Mouse (Mus musculus): ENCODE results near the gene Pik3c2b.

Gene Pik3c2b

DNA sequence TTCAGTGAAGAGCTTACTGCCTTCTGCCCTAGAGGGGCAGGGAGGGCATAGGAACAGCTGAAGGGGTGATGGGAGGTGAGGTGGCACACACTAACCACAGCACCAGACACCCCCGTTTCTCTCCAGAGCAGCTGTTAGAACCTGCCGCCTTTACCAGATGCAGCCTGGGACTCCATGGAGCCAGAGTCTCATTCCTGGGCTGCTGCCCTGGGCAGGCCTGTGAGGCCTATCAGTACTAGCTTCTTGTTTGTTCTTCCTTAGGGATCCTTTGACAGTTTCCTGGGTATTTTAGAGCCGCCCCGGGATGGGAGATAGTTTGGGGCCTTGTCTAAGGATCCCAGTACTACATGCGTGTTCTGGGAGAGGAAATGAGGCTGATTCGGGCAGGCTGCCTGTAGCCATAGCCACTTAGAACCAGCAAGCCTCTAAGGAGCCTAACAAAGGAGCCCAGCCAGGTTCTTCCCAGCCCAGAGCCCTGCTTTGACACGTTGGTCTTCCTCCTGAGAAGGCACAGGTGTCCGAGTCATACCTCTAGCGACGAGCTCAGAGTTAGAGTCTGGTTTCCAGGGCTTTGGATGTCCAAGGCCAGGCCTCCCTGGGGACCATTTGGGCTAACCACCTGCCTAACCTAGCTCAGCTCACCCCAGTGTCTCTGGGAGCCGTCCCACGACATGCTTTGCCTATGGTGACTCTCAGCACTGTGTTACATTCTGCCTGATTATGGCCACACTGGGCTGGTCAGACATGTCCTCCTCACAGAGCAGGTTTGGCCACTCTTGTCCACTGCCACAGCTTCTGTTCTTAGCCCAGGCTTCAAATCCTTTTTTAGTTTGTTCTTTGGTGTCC is 24.0 kb downstream of the Pik3c2b start:
- in situ Hi-C loops (cut with MboI; ENCODE audit: low sequenced_read_pairs) = no loop called here

DNA sequence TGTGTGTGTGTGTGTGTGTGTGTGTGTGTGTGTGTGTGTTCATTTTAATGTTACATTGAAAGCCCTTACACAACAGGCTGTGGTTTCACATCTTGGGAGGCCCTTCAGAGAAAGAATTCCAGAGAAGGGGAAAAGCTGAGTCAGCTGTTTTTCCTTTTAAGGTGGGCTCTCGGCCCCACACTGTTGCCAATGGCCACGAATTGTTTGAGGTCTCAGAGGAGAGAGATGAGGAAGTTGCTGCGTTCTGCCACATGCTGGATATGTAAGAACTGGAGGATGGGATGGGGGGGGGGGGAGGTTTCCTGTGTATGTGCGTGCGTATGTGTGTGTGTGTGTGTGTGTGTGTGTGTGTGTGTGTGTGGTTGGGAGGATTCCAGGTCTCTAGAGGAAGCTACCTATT is 24.7 kb downstream of the Pik3c2b start:
- in situ Hi-C loops (cut with MboI; ENCODE audit: low sequenced_read_pairs) = no loop called here

DNA sequence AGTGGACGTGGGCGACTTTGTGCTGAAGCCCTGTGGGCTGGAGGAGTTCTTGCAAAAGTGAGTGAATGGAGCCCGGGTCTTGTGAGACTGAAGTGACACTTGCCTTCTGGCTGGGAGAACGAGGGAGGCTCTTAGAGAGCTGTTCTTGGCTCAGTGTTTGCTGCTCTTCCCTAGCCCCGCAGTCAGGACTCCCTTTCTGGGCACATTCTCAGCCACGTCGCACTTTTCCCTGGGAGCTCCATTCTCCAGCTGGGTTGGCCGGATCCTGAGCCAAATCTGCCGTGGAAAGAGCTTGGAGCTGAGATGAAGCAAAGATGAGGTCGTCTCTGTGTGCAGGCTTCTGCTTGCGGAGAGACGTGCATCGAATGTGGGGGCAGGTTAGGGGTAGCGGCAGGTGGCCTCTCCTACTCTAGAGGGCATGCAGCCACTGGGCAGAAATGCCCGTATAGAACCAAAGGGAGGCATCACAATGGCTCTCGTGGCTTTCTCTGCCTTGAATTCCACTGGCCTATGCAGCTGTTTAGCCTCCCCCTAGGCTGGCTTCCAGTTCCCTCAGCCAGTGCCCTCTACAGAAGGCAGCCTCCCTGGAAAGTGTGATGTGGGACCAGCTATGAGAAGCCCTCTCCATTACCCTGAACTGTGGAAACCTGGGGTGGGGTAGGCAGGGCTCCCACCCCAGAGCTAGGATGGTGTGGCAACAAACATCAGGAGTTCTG is 26.4 kb downstream of the Pik3c2b start:
- in situ Hi-C loops (cut with MboI; ENCODE audit: low sequenced_read_pairs) = no loop called here

DNA sequence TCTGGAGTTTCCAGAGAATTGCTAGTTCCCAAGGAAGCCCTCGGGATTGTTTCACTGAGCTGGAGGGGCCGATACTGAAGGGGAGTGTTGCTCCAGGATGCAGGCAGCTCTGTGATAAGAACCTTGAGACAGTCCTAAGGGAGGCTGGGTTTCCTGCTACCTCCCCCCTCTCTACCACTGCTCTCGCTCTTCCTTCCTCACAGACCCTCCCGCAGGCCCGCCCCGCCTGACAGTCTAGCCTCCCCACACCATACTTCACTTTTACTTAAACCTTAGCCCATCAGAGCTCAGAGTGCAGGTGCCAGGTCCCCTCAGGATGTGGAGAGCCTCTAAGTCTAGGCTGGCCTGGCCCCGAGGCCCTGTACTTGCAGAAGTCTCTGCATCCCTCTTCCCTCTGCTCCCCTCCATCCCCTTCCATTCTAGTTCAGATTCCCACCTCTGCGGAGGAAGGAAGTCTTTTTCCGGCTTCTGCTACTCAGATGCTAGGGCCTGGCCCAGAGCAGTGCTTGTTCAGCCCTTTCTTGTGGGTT is 27.9 kb downstream of the Pik3c2b start:
- in situ Hi-C loops (cut with MboI; ENCODE audit: low sequenced_read_pairs) = no loop called here

GRCm38 (mm10) chr1:133074541-133074940 is 29.1 kb downstream of the Pik3c2b start:
- in situ Hi-C loops (cut with MboI; ENCODE audit: low sequenced_read_pairs) = no loop called here

DNA sequence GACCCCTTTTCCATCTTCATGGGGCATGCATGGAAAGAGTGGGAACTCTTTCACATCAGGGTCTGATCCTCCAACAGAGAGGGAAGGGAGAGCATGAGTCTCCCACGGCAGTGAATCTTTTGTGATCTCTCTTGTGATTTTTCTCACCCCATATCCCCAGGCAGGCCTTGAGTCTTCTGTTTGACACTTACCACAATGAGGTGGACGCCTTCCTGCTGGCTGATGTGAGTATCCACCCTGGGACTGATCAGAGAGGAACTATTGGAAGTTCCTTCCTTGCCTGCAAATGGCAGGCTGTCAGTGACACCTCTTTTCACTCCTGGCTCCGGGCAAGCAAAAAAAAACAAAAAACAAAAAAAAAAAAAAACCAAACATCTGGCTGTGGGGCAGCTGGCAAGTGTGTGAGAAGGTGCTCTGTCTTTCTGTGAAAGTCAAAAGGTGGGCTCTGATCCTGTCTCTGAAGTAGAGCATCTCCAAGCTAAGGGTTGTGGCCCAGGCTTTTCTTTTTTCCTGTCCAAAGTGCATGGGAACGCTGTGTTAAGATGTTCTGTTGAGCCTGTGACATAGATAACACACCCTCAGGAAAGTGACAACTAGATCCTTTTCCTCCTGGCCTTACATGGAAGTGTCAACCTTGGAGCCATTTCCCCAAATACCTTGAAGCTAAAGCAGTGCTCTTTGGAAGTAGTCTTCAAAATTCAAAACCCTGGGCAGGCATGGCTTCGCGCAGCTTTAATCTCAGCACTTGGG is 30.4 kb downstream of the Pik3c2b start:
- in situ Hi-C loops (cut with MboI; ENCODE audit: low sequenced_read_pairs) = no loop called here

GRCm38 (mm10) chr1:133076681-133077514 is 31.4 kb downstream of the Pik3c2b start:
- in situ Hi-C loops (cut with MboI; ENCODE audit: low sequenced_read_pairs) = no loop called here

- in situ Hi-C loops (cut with MboI; ENCODE audit: low sequenced_read_pairs) = no loop called here
Measured at GRCm38 (mm10) chr1:133077606-133078337, 32.3 kb downstream of the Pik3c2b start.

- in situ Hi-C loops (cut with MboI; ENCODE audit: low sequenced_read_pairs) = no loop called here
Measured at GRCm38 (mm10) chr1:133078338-133078727, 32.9 kb downstream of the Pik3c2b start.

GRCm38 (mm10) chr1:133079509-133079908 is 34.0 kb downstream of the Pik3c2b start:
- in situ Hi-C loops (cut with MboI; ENCODE audit: low sequenced_read_pairs) = no loop called here

DNA sequence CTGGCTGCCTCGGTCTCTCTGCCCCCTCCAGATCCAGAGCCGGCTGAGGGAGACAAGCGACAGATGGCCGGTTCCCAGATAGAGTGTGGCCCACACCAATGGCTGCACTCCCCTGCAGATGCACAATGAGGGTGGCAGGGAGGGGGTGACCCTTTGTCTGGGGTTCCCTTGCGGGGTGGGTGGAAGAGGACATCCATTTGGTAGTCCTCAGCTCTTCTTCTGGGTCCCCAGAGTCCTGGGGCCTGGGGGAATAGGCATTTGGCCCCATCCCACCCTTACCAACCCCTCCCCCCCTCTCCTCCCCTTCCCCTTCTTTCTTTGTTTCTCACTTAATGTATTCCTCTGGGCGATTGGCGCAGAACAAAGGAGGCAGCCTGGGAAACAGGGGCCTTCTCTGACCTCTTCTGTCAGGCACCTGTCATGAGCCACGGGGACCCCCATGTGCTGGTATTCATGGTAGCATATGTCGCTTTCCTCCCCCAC is 34.7 kb downstream of the Pik3c2b start:
- in situ Hi-C loops (cut with MboI; ENCODE audit: low sequenced_read_pairs) = no loop called here

DNA sequence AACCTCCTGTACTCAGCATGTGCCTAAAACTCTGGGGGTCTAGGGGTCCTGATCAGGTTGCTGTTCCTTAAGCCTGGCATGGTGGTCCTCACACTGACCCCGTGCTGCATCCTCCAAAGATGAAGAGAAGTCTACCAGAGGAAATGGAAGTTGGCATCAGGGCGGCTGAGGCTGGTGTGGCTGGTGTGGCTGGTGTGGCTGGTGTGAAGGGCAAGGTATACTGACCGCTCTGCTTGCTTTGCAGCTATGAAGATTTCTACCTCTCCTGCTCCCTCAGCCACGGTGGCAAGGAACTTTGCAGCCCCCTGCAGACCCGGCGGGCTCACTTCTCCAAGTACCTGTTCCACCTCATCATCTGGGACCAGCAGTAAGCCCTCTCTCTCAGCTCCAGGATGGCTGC is 35.2 kb downstream of the Pik3c2b start:
- in situ Hi-C loops (cut with MboI; ENCODE audit: low sequenced_read_pairs) = no loop called here

GRCm38 (mm10) chr1:133083003-133083546 is 37.6 kb downstream of the Pik3c2b start:
- in situ Hi-C loops (cut with MboI; ENCODE audit: low sequenced_read_pairs) = no loop called here

DNA sequence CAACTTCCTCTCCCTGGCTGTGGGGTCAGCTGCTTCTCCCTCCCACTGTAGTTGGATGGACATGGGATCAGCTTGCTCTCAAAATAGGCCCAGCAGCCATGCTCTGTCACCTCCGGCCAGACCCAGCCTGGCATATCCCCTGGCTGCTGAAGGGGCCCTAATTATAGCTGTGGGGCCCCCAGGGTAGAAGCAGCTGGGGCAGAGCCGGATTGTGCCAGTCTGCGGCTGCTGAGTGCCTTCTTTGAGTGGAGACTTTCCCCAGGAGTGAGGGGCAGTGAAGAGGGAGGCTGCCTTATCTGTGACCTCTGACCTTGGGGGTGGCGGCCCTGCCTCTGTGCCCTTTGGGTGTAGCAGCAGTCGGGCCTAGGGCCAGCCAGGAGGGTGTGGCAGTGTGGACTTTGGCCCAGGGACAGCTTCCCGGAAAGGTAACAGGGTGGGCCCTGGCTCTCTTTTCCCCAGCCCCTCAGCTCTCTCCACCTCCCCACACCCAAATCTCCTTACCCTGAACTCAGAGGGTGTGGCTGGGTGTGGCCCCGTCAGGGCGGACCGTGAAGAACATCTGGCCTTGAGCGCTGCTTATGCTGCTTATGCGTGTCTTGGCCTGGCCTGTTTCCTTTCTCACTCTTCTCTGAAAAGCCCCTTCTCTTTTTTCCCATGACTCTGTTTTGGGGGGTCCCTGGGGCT is 38.6 kb downstream of the Pik3c2b start:
- in situ Hi-C loops (cut with MboI; ENCODE audit: low sequenced_read_pairs) = no loop called here

DNA sequence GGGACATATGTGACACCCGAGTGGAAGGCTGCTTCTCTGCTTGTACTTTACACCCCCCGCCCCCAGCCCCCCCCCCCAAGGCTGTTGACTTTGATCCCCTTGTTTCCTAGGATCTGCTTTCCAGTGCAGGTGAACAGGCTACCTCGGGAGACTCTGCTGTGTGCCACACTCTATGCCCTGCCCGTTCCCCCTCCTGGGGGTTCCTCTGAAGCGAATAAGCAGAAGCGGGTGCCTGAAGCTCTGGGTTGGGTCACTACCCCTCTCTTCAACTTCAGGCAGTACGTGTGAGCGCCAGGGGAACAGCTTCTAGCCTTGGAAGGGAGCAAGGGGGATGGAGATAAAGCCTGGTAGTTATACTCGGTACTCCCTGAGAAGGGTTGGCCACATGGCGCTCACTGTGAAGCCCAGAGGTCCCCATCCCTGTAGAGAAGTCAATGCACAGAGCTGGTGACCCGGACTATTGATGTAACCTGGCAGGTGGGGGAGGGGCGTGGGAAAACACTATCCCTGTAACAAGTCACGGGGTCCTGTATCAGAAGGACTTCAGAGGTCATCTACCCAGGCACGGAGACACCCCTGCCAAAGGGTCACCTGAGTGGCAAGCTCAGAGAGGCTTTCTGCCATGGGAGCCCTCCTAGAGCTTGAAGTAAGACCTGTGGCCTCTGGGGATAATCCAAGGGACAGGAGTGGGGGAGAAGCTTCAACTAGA is 39.4 kb downstream of the Pik3c2b start:
- in situ Hi-C loops (cut with MboI; ENCODE audit: low sequenced_read_pairs) = loop anchor here (5.0 kb wide), 1 partner anchor 43 kb away; no protein-coding TSS in a partner anchor

DNA sequence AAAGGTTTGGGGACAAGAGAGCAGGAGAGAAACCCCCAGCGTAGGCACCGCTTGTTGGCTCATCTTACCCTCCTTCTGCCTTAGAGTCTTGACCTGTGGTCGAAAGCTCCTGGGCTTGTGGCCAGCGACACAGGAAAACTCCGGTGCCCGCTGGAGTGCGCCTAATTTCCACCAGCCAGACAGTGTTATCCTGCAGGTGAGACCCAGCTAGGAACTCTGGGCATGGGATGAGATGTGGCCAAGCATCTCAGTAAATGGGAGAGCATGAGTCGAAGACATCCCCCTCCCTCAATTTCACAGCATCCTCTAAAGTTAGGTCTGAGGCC is 39.9 kb downstream of the Pik3c2b start:
- in situ Hi-C loops (cut with MboI; ENCODE audit: low sequenced_read_pairs) = loop anchor here (5.0 kb wide), 1 partner anchor 43 kb away; no protein-coding TSS in a partner anchor

DNA sequence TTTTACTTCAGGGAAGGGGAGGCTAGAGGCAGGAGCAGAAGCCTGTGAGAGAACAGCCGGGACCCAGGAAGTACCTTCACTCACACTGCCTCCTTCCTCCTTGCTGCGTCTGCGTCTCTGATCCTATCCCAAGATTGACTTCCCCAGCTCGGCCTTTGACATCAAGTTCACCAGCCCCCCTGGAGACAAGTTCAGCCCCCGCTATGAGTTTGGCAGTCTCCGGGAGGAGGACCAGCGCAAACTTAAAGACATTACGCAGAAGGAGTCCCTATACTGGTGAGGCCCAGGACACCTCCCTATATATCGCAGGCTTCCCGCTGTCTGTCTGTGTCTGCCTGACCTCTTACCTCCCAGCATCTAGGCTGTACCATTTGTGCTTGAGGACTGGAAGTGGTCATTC is 41.3 kb downstream of the Pik3c2b start:
- in situ Hi-C loops (cut with MboI; ENCODE audit: low sequenced_read_pairs) = loop anchor here (5.0 kb wide), 1 partner anchor 45 kb away; no protein-coding TSS in a partner anchor
